Mouse (Mus musculus) testis, postnatal 14 days (tissue): ENCODE data around the gene Slitrk6.

Experiments used
- DNase-seq: peaks from one replicate; pipeline ENCODE4 v3.0.0; 2021; ENCODE audit warnings: low spot score

Gene Slitrk6

DNA sequence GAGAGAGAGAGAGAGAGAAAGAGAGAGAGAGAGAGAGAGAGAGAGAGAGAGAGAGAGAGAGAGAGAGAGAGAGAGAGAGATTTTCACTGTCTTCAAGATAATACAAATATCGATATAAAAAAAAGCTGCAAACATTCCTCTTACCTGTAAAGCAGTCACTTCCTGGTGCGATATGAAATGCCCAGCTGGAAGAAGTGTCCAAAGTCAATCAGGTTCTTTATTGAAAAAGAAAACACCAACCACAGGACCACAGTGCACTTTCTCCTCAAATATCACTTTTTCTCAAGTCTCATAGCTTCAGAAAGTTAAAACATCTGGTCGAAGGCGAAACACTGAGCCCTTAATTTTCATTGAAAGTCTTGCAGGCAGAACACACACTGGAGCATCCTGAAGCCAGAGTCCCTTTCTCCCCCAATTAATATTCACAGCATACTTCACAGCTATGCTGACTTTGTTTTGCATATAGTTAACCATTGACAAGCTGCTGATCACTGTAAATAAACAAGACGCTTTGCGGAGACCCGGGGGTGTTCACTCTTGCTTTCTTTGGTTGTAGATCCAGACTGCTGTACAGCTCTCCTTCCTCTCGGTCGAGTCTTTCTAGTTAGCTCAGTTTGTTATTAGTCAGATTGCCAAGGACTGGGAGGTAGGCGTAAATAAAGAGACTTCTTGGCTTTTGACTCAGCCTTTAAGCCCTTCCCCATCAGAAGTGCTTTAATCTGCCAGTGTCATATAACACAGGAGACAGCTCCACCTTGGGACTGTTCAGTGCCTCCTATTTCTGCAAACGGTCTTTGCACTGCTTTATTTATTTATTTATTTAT is at the start of gene Slitrk6:
Gene Slitrk6, minus strand, starts transcription at position 666 of the 824 bp plus-strand sequence.
- no peak for DNase-seq

DNA sequence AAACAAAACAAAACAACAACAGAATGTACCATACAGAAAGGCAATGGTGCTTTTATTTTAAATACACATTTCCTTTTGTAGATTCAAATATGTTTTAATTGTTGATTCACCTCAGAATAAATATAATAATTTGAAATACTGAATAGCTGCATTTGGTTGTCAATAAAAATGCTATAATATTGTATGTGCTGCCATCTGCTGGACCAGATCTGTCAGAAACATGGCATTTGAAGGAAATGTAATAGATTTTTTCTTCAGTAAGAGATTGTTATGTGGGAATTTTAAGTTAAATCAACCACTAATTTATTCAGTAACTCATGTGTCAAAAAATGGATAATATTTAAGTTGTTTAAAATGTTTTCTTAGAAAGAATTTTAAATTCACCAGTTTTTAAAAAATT is 22.6 kb upstream of the Slitrk6 start:
- no peak for DNase-seq

DNA sequence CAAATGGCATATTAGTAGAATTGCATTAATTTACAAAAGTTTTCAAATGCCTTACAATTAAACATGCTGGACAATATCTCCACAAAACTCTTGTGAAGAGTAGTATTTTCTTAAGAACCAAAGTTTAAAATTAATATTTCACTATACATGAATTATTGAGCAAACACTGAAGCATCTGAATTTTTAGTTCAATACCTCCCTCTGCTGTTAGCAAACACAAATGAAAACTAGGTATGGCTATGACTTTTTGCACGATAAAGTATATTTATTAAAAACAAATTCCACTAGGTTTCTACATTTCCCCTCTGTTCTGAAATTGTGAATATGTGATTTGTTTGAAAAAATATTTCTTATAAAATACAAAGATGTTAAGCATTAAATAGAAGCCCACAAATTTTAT is 15.7 kb upstream of the Slitrk6 start:
- DNase-seq = no peak

DNA sequence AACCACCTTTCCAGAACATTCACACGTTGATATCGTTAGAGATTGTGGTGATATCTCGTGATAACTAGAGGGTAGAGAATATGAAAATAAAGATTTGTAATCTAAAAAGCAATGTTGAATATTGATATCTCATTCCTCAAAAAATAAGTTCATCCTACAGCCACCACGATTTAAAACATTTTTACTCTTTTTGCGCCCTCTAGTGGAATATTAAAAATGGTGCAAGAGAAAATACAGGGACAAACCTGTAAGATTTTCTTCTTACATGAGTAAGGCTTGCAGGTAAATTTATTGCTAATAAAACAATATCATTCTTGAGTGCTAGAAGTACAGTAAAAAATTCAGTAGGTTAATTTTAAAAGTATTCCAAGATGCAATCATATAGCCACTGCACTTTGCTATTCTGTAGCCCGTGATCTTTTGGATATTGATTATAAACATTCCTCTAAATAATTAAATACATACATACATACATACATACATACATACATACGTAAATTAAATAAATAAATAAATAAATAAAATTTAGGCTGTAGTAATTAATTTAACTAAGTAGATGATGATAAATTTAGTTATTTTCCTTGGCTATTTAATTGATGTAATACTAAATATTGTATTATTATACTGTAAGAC is 7.8 kb upstream of the Slitrk6 start:
- DNase-seq = no peak

DNA sequence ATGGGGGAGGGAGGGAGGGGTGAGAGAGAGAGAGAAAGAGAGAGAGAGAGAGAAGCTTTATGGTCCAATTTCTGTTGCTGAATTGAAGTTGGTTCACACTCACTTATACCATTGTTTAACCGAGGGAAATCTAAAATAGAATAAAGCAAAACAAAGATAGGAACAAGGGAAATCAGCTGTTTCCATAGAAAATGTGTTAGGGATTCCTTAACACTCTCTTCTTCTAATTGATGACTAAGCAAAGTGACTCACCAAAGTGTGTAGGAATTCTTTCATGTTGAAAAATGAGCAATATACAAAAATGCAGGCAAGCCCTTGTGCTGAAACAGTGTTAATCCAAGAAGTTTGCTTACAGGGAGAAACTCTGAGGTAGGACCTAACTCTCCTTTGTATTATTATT is 6.0 kb upstream of the Slitrk6 start:
- no peak for DNase-seq

DNA sequence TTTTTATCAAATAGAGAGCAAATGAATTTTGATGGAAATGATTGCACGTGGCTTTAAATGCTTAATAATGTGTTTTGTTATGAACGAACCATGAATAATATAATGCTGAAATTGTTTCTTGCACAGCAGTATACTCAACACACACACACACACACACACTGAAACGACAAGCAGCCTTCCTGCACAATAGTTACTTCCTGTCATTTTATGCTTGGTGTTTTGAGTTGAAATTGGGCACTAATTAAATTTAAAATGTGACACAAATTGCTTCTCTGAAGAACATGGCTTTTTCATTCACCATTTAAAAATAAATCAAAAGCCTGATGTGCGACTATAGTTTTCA is 330 bp upstream of the Slitrk6 start:
- no peak for DNase-seq

DNA sequence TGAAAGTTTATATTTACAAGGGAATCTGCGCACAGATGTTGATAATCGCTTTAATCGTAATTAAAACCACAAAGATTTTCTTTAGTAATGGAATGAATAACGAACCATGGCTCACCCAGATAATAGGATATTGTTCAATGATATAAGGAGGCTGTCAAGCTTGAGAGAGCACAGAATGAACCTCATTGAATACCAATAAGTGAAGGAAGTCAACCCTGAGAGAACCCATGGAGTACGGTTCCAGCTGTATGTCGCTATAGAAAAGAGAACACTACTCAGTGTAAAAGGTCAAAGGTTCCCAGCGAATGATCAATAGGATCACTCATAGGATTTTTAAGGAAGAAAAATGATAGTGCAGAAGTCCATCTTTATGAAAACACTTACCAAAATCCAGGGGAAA is 15.1 kb downstream of the Slitrk6 start:
- DNase-seq = no peak

DNA sequence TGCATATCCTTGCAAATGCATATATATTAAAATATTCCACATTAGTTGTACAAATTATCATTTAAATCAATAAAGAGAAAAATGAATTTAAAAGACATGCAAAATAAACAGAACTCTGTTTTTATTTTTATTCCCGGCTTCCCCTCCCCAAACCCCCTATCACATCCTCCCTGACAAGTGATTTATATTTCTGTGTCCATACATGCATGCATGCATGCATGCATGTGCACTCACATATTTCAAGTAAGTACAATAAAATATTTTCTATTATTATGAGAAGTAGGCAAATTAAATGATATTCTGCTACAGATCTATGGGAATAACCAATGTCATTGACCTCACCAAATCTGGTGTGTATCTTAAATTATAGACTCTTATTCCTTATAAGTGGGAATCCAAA is 15.6 kb downstream of the Slitrk6 start:
- no peak for DNase-seq

DNA sequence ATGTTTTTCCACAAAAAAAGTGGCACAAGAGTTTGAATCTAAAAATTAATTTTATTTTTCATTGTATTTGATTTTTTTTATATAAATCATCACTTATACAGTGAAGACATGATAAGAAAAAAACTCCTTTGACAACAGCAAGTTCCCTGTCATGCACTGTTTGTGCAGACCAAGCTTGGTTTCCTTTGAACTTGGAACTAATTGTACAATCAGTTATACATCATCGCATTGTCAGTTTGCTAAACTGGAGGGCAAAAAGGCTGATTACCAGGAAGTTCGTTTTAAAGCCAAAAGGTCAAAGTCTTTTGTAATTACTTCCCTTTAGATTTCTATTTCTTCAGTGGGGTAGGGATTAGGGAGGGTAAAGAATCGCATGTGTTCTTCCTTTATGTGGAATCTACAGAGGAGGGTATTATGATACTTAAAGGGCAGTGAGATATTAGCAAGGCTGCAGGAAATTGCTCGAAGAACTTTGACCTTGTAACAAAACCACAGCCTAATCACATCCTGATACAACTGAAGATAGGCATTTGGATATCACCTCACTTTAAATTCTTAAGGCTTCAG is 26.5 kb downstream of the Slitrk6 start:
- DNase-seq = no peak

DNA sequence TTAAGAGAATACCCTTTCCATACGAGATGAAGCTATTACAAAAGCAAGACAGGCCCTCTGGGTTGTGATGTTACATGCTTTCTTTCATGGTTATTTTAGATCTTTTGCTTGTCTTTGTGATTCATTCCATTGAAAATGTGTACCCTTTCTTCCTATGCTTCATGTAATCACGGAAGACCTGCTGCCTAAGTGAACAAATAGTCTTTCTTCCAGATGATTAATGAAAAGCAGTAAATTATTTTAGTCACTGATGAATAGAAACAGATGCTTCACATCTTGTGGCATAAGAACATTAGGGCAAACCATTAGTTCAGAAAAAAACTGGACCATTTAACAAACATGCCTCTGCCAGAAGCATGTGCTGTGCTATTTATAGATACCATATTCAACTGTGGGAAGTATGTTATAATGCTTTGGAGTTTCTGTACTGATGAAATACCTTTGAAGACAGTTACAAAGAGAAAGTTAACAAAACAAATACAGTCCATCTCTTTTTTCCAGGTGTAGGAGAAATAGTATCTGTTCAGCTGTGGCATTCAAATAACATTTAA is 30.8 kb downstream of the Slitrk6 start:
- no peak for DNase-seq
